Mouse (Mus musculus) kidney, postnatal 10 days (tissue): ENCODE measurements around the gene Ccnh.
"Not testable (repeated sequence)": the region's sequence is repeated elsewhere in the genome, so short reads cannot be mapped to it uniquely, and the experiment has no call there.

Source experiments
- DNase-seq: peaks from one replicate; pipeline ENCODE4 v3.0.0; 2021; ENCODE audit warnings: mixed read lengths

Ccnh gene

GRCm38 (mm10) chr13:85188903-85189643 is at the start of gene Ccnh:
Ccnh (plus strand) TSS chr13:85189408.
- peak; percentile 96 for DNase-seq

GRCm38 (mm10) chr13:85143361-85143760 is 45.8 kb upstream of the Ccnh start:
- DNase-seq = not testable (repeated sequence)

GRCm38 (mm10) chr13:85146471-85146870 is 42.7 kb upstream of the Ccnh start:
- DNase-seq = no peak

GRCm38 (mm10) chr13:85154746-85155145 is 34.5 kb upstream of the Ccnh start:
- no peak for DNase-seq

GRCm38 (mm10) chr13:85159971-85160370 is 29.2 kb upstream of the Ccnh start:
- DNase-seq = no peak

- no peak for DNase-seq
Measured at GRCm38 (mm10) chr13:85164512-85165124, 24.6 kb upstream of the Ccnh start.

- DNase-seq = no peak
Measured at GRCm38 (mm10) chr13:85189644-85190121, 475 bp downstream of the Ccnh start.

- no peak for DNase-seq
Measured at GRCm38 (mm10) chr13:85191253-85191652, 2.0 kb downstream of the Ccnh start.

GRCm38 (mm10) chr13:85207493-85207892 is 18.3 kb downstream of the Ccnh start:
- DNase-seq = no peak

GRCm38 (mm10) chr13:85208656-85209055 is 19.4 kb downstream of the Ccnh start:
- no peak for DNase-seq

- DNase-seq = no peak
Measured at GRCm38 (mm10) chr13:85210353-85210752, 21.1 kb downstream of the Ccnh start.

GRCm38 (mm10) chr13:85218656-85219055 is 29.4 kb downstream of the Ccnh start:
- no peak for DNase-seq

- DNase-seq = no peak
Measured at GRCm38 (mm10) chr13:85238760-85239159, 49.6 kb downstream of the Ccnh start.
